Comparison of ENCODE assay signal across 10 mouse cellular contexts in genomic region chr1:97918495-97918894, GRCm38 (mm10).
A peak's percentile ranks its signal among the peaks of the same experiment; 100 is the strongest.
DNase-seq lines count a peak whose midpoint lies in the region; ATAC-seq and TF ChIP-seq lines count a peak whose summit lies in the region.
"Had no signal": no experiment of that assay in that cellular context is flagged by ENCODE, and none has a peak within 500 bp of the region (broad histone marks: within the 10 kb centered on the region; RNA-seq: fewer than 3 reads in every experiment).

No protein-coding gene starts in this region.

- no peaks in the 10 kb centered on the region; the same call in 1 of the 2 replicates for H3K4me1 ChIP-seq in midbrain, embryonic 10.5 days
- no peaks in the 10 kb centered on the region; the same call in 1 of the 2 replicates for H3K4me1 ChIP-seq in midbrain, postnatal 0 days (ENCODE audit: insufficient read depth, low read length)
- H3K4me1 ChIP-seq in heart, embryonic 15.5 days (replicated peaks) = peaks cover 13% of the 10 kb centered on the region
- no peaks in the 10 kb centered on the region; the same call in 1 of the 2 replicates for H3K4me1 ChIP-seq in liver, embryonic 11.5 days (replicated peaks; ENCODE audit: control insufficient read depth, insufficient read depth, low read length)
- peaks cover 14% of the 10 kb centered on the region for H3K4me1 ChIP-seq in stomach, embryonic 14.5 days (ENCODE audit: control insufficient read depth, insufficient read depth, low read length)

- no peaks in the 10 kb centered on the region for H3K27me3 ChIP-seq in midbrain, embryonic 10.5 days (ENCODE audit: low read depth, poor library complexity, severe bottlenecking)
- no peaks in the 10 kb centered on the region for H3K27me3 ChIP-seq in midbrain, postnatal 0 days (ENCODE audit: insufficient read depth, low read length)
- no peaks in the 10 kb centered on the region for H3K27me3 ChIP-seq in heart, embryonic 15.5 days
- H3K27me3 ChIP-seq in liver, embryonic 11.5 days (replicated peaks; ENCODE audit: control insufficient read depth, insufficient read depth, low read length) = no peaks in the 10 kb centered on the region
- H3K27me3 ChIP-seq in stomach, embryonic 14.5 days (ENCODE audit: control insufficient read depth, insufficient read depth, low read length) = no peaks in the 10 kb centered on the region
- H3K27me3 ChIP-seq: limb, embryonic 13.5 days had no signal

- H3K9me3 ChIP-seq in midbrain, embryonic 10.5 days (replicated peaks) = no peaks in the 10 kb centered on the region
- H3K9me3 ChIP-seq in midbrain, postnatal 0 days (ENCODE audit: low read length) = no peaks in the 10 kb centered on the region
- H3K9me3 ChIP-seq in heart, embryonic 15.5 days (replicated peaks) = no peaks in the 10 kb centered on the region
- no peaks in the 10 kb centered on the region for H3K9me3 ChIP-seq in liver, embryonic 11.5 days (ENCODE audit: control insufficient read depth, low read length)
- H3K9me3 ChIP-seq in stomach, embryonic 14.5 days (ENCODE audit: control insufficient read depth, low read depth, low read length) = no peaks in the 10 kb centered on the region
- H3K9me3 ChIP-seq: limb, embryonic 13.5 days had no signal

- no peak for ATAC-seq in midbrain, postnatal 0 days (ENCODE audit: low FRiP score)
- peak; percentile 39; the same call in 1 of the 2 replicates for ATAC-seq in heart, embryonic 15.5 days (replicated peaks; ENCODE audit: insufficient number of reproducible peaks, insufficient read depth, low FRiP score, low read depth)
- peak; percentile 45; the same call in 1 of the 2 replicates for ATAC-seq in liver, embryonic 11.5 days (replicated peaks; ENCODE audit: low FRiP score)
- peak; percentile 88 for ATAC-seq in stomach, embryonic 14.5 days (ENCODE audit: insufficient number of reproducible peaks, insufficient read depth, low FRiP score, low read depth)

- 68% methylated on average over 8 of the region's 8 CpGs for WGBS in midbrain, embryonic 10.5 days
- WGBS in midbrain, postnatal 0 days = 81% methylated on average over 8 of the region's 8 CpGs
- WGBS in heart, embryonic 15.5 days = 67% methylated on average over 8 of the region's 8 CpGs
- 63% methylated on average over 8 of the region's 8 CpGs for WGBS in liver, embryonic 11.5 days
- WGBS in stomach, embryonic 14.5 days = 13% methylated on average over 8 of the region's 8 CpGs

- no peak for TF ChIP-seq CTCF in midbrain, postnatal 0 days (IDR thresholded peaks at IDR 0.05)

- DNase-seq in midbrain, embryonic 10.5 days (ENCODE audit: low spot score) = peak; percentile 17
- DNase-seq in midbrain, postnatal 0 days (ENCODE audit: low spot score) = no peak
- DNase-seq in liver, embryonic 11.5 days (ENCODE audit: low spot score) = no peak
- DNase-seq in cerebellum, adult 18-20 months = no peak
- no peak for DNase-seq in adrenal gland, postnatal 4 days (ENCODE audit: low spot score in 2 of 2)
- no peak for DNase-seq in gastrocnemius, postnatal 4 days (ENCODE audit: low spot score in 2 of 2)

- 0 out of 2 replicates have a peak, but pooled peaks cover 2% of the 10 kb centered on the region for H3K36me3 ChIP-seq in midbrain, embryonic 10.5 days
- H3K36me3 ChIP-seq in midbrain, postnatal 0 days (ENCODE audit: insufficient read depth, low read length) = no peaks in the 10 kb centered on the region
- H3K36me3 ChIP-seq in heart, embryonic 15.5 days = peaks cover 9% of the 10 kb centered on the region
- no peaks in the 10 kb centered on the region for H3K36me3 ChIP-seq in liver, embryonic 11.5 days (ENCODE audit: control insufficient read depth, insufficient read depth, low read length)
- no peaks in the 10 kb centered on the region for H3K36me3 ChIP-seq in stomach, embryonic 14.5 days (ENCODE audit: control insufficient read depth, insufficient read depth, low read length)
- H3K36me3 ChIP-seq: G1E; limb, embryonic 13.5 days had no signal

- no peak overlapping the region for H3K4me3 ChIP-seq in midbrain, embryonic 10.5 days
- no peak overlapping the region for H3K4me3 ChIP-seq in midbrain, postnatal 0 days (ENCODE audit: low read depth, low read length)
- no peak overlapping the region for H3K4me3 ChIP-seq in heart, embryonic 15.5 days
- no peak overlapping the region for H3K4me3 ChIP-seq in liver, embryonic 11.5 days (ENCODE audit: low read depth, low read length)
- H3K4me3 ChIP-seq in stomach, embryonic 14.5 days (ENCODE audit: low read depth, low read length) = no peak overlapping the region
- H3K4me3 ChIP-seq: limb, embryonic 13.5 days had no signal

- H3K4me2 ChIP-seq in midbrain, postnatal 0 days (ENCODE audit: low read depth, low read length, poor library complexity, severe bottlenecking) = no peak overlapping the region
- H3K4me2 ChIP-seq in heart, embryonic 15.5 days = no peak overlapping the region
- no peak overlapping the region; the same call in 1 of the 2 replicates for H3K4me2 ChIP-seq in liver, embryonic 11.5 days
- H3K4me2 ChIP-seq in stomach, embryonic 14.5 days (replicated peaks; ENCODE audit: low read depth, low read length) = no peak overlapping the region
- H3K4me2 ChIP-seq: limb, embryonic 13.5 days had no signal

- no peak overlapping the region; the same call in 1 of the 2 replicates for H3K9ac ChIP-seq in midbrain, postnatal 0 days (replicated peaks; ENCODE audit: low read length, poor library complexity, severe bottlenecking)
- H3K9ac ChIP-seq in heart, embryonic 15.5 days = no peak overlapping the region
- H3K9ac ChIP-seq in liver, embryonic 11.5 days (ENCODE audit: low read depth, low read length) = no peak overlapping the region
- H3K9ac ChIP-seq in stomach, embryonic 14.5 days (replicated peaks; ENCODE audit: low read depth, low read length) = no peak overlapping the region
- H3K9ac ChIP-seq: limb, embryonic 13.5 days had no signal

- H3K27ac ChIP-seq in midbrain, embryonic 10.5 days (replicated peaks) = no peak overlapping the region
- H3K27ac ChIP-seq in midbrain, postnatal 0 days (ENCODE audit: low read depth, low read length) = no peak overlapping the region
- no peak overlapping the region for H3K27ac ChIP-seq in heart, embryonic 15.5 days
- H3K27ac ChIP-seq in liver, embryonic 11.5 days (ENCODE audit: low read depth, low read length) = no peak overlapping the region
- H3K27ac ChIP-seq in stomach, embryonic 14.5 days (ENCODE audit: low read length) = no peak overlapping the region
- H3K27ac ChIP-seq: limb, embryonic 13.5 days had no signal
